Mouse (Mus musculus) liver, embryonic 12.5 days (tissue): Measurements from ENCODE around the gene H3f3b. TPM values are rescaled to one million over a fixed set of nuclear protein-coding genes. Genes with fewer than 3 reads are reported as not detected.
"Not testable (repeated sequence)": the region's sequence is repeated elsewhere in the genome, so short reads cannot be mapped to it uniquely, and the experiment has no call there.

ENCODE experiments used
- ATAC-seq: fragments of 200-750 bp; cut with Nextera tagmentation; 2 replicates; pipeline ENCODE4 v1.8.0; 2017; ENCODE audit warnings: moderate number of reproducible peaks, mild to moderate bottlenecking, moderate library complexity
- H3K27ac ChIP-seq: fragments of 300-500 bp; sonication (generic); 2 replicates; pipeline ENCODE4 v1.5.1; 2016; ENCODE audit warnings: mild to moderate bottlenecking
- H3K27me3 ChIP-seq: fragments of 300-500 bp; sonication (generic); replicated peaks from 2 replicates; pipeline ENCODE4 v1.6.1; 2016; ENCODE audit warnings: mild to moderate bottlenecking, moderate library complexity
- H3K36me3 ChIP-seq: fragments of 300-500 bp; sonication (generic); 2 replicates; pipeline ENCODE4 v1.6.1; 2016; ENCODE audit warnings: mild to moderate bottlenecking, moderate library complexity
- H3K4me1 ChIP-seq: fragments of 300-500 bp; sonication (generic); 2 replicates; pipeline ENCODE4 v1.6.1; 2016
- H3K4me2 ChIP-seq: fragments of 300-500 bp; sonication (generic); 2 replicates; pipeline ENCODE4 v1.6.1; 2016; ENCODE audit warnings: mild to moderate bottlenecking, moderate library complexity
- H3K4me3 ChIP-seq: fragments of 300-500 bp; sonication (generic); 2 replicates; pipeline ENCODE4 v1.5.1; 2016; ENCODE audit warnings: mild to moderate bottlenecking, moderate library complexity
- H3K9ac ChIP-seq: fragments of 300-500 bp; sonication (generic); 2 replicates; pipeline ENCODE4 v1.6.1; 2016; ENCODE audit warnings: mild to moderate bottlenecking, moderate library complexity
- H3K9me3 ChIP-seq: fragments of 300-500 bp; sonication (generic); replicated peaks from 2 replicates; pipeline ENCODE4 v1.6.1; 2016; ENCODE audit warnings: mild to moderate bottlenecking, moderate library complexity
- WGBS: fragments of 180-500 bp; shearing (Covaris S2); methylation state at CpG from one replicate; pipeline ENCODE4 v1.1.7; 2016; ENCODE audit not compliant: insufficient replicate concordance; 5-methylcytosine and 5-hydroxymethylcytosine counted together
- polyA plus RNA-seq: library from polyadenylated mRNA; unstranded; fragments of >200 nt; fragmentation: Nextera tagmentation; extraction: Ambion mirVana; gene quantifications from 2 replicates; pipeline ENCODE4 v1.2.1, GENCODE M21; 2016

H3f3b gene
- polyA plus RNA-seq, 1 experiment from 2014 or later: 816 TPM

- 76% methylated on average over 9 of the region's 9 CpGs for WGBS
- H3K27me3 ChIP-seq: no peaks in the 10 kb centered on the region
- no peak overlapping the region for H3K4me3 ChIP-seq
- no peak overlapping the region for H3K9ac ChIP-seq
- H3K9me3 ChIP-seq: no peaks in the 10 kb centered on the region
- ATAC-seq: no peak
- H3K36me3 ChIP-seq: peaks cover 21% of the 10 kb centered on the region
- H3K4me1 ChIP-seq: peaks cover 45% of the 10 kb centered on the region
- peak overlapping the region; percentile 31 for H3K27ac ChIP-seq
- no peak overlapping the region for H3K4me2 ChIP-seq
Measured at GRCm38 (mm10) chr11:116028177-116028865, 559 bp upstream of the H3f3b start.

DNA sequence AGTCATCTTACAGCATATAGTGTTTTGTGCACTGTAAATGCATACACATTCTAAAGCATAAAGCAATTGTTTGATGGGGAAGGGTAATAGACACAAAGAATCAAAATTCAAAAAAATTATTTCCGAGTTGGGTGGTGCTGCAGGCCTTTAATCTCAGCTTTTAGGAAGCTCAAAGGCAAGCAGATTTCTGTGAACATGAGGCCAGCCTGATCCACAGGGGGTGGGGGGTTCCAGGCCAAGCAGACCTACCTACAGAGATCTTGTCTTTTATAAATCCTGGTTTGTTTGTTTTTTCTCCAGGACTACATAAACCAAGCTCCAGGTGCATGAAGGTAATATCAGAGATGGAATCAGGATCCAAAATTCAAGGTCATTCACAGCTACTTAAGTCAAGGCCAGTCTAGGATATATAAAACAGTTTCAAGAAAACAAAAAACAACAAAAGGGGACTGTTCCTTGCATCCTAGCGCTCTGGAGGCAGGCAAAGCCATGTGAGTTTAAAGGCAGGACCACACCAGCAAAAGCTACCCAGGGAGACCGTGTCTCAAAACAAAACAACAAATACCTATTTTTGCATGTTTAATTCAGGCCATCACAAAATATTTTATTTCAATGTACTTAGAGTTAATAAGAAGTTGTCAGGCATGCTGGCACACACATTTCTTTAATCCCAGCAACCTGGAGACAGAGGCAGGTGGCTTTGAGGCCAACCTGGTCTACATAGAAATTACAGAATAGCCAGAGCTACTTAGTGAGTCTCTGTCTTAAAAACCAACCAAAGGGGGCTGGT, 2.5 kb downstream of the H3f3b start:
- 77% methylated on average over 3 of the region's 3 CpGs for WGBS
- 0 out of 2 replicates have a peak overlapping the region, but pooled peaks have one; percentile 10 for H3K4me2 ChIP-seq
- peaks cover 33% of the 10 kb centered on the region for H3K4me1 ChIP-seq
- H3K36me3 ChIP-seq: peaks cover 22% of the 10 kb centered on the region
- ATAC-seq: no peak
- H3K27ac ChIP-seq: peak overlapping the region; percentile 76
- no peaks in the 10 kb centered on the region for H3K9me3 ChIP-seq
- no peak overlapping the region for H3K9ac ChIP-seq
- no peak overlapping the region for H3K4me3 ChIP-seq
- H3K27me3 ChIP-seq: no peaks in the 10 kb centered on the region

DNA sequence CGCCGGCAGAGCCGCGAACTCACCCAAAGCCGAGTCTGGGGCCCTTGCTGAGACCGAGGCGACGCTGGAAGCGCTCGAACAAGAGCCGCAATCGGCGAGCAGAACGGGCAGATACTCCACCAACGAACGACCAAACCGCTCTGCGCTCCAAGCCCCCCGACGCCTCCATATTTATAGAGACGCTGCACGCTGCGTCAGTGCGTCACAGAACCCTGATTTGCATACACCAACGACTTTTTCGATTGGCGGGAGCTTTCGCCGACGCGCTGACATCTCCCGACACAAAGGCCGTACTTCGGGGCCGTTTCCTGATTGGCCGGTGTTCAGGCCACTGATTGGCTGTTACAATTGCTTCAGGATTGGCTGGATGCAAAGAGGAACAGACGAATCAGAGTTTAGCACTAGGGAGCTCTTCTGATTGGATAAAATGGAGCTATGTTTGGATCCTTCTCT, 3.4 kb downstream of the H3f3b start:
- peak; percentile 92 for ATAC-seq
- Histone ChIP-seq H3K36me3 (peaks cover 22% of the 10 kb centered on the region), H3K9me3 (no peaks in the 10 kb centered on the region), H3K4me1 (peaks cover 29% of the 10 kb centered on the region), H3K4me2 (peak overlapping the region; percentile 71), H3K4me3 (peak overlapping the region; percentile 96), H3K9ac (peak overlapping the region; percentile 100), H3K27me3 (no peaks in the 10 kb centered on the region), H3K27ac (peak overlapping the region; percentile 100)
- 0% methylated on average over 37 of the region's 37 CpGs for WGBS

DNA sequence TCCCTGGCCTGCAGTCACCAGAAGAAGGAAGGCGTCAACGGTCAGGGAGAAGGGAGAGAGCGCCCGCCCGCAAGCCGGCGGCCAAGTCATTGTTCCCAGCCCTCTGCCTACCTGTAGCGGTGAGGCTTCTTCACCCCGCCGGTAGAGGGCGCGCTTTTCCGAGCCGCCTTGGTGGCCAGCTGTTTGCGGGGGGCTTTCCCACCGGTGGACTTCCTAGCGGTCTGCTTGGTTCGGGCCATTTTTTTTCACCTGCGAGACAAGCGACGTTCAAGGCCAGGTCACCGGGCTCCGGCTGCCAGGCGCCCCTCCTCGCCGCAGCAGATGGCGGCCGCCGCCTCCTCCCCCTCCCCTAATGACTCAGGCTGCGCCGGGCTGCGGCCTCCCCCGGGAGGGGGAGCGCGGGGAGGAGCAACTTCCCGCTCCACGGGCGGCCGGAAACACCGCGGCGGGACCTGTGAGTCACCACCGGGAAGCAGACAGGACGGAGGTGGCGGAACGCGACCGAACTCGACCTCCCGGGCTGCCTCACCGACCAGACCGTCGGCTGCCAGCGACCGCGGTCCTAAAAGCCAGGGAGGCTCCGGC, 3.9 kb downstream of the H3f3b start:
- under 1% methylated on average over 56 of the region's 57 CpGs for WGBS
- Histone ChIP-seq H3K36me3 (peaks cover 22% of the 10 kb centered on the region), H3K4me1 (peaks cover 24% of the 10 kb centered on the region), H3K9ac (peak overlapping the region; percentile 100), H3K27me3 (no peaks in the 10 kb centered on the region), H3K9me3 (no peaks in the 10 kb centered on the region), H3K27ac (peak overlapping the region; percentile 100), H3K4me2 (peak overlapping the region; percentile 71), H3K4me3 (peak overlapping the region; percentile 96)
- peak; percentile 62 for ATAC-seq

- Histone ChIP-seq H3K4me3 (peak overlapping the region; percentile 96), H3K36me3 (peaks cover 22% of the 10 kb centered on the region), H3K27ac (peak overlapping the region; percentile 100), H3K4me1 (peaks cover 20% of the 10 kb centered on the region), H3K4me2 (peak overlapping the region; percentile 71), H3K9ac (peak overlapping the region; percentile 100)
- ATAC-seq, H3K27me3 ChIP-seq, H3K9me3 ChIP-seq: not testable (repeated sequence)
- WGBS: 3% methylated on average over 18 of the region's 18 CpGs
Measured at GRCm38 (mm10) chr11:116023074-116023770, 4.5 kb downstream of the H3f3b start.

DNA sequence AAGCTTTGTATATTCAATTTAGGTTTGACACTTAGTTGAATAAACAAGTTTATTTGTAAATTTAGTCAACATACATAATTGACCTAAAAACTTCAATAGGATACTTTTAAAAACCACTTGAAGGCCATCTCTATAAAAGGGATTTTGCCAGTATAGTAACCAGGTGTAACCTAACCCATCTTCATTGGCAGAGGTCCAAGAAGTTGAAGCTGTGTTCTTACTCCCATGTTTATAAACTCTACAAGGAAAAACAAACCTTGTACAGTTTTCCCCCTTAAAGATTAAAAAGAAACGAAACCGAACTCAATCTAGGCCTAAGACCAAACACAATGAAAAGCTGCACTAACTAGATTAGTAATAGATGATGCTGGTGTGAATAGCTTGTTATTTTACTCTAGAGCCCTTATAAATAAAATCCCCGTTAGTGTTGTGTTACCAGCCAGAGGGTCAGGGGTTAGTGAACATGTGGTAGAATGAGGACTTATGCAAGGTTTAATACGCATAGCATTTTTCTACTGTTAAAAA, 5.4 kb downstream of the H3f3b start:
- H3K27ac ChIP-seq: peak overlapping the region; percentile 4; the same call in 1 of the 2 replicates
- H3K4me3 ChIP-seq: peak overlapping the region; percentile 45
- H3K9me3 ChIP-seq: no peaks in the 10 kb centered on the region
- no peaks in the 10 kb centered on the region for H3K27me3 ChIP-seq
- H3K4me1 ChIP-seq: peaks cover 20% of the 10 kb centered on the region
- peaks cover 22% of the 10 kb centered on the region for H3K36me3 ChIP-seq
- H3K9ac ChIP-seq: peak overlapping the region; percentile 59; the same call in 1 of the 2 replicates
- H3K4me2 ChIP-seq: peak overlapping the region; percentile 71
- WGBS: 80% methylated on average over 4 of the region's 4 CpGs
- no peak for ATAC-seq

- 62% methylated on average over 6 of the region's 6 CpGs for WGBS
- H3K9ac ChIP-seq: peak overlapping the region; percentile 22; the same call in 1 of the 2 replicates
- H3K27ac ChIP-seq: peak overlapping the region; percentile 51
- peaks cover 20% of the 10 kb centered on the region for H3K4me1 ChIP-seq
- H3K4me2 ChIP-seq: peak overlapping the region; percentile 16; the same call in 1 of the 2 replicates
- no peak for ATAC-seq
- peaks cover 22% of the 10 kb centered on the region for H3K36me3 ChIP-seq
- H3K4me3 ChIP-seq: peak overlapping the region; percentile 20
- no peaks in the 10 kb centered on the region for H3K9me3 ChIP-seq
- no peaks in the 10 kb centered on the region for H3K27me3 ChIP-seq
Measured at GRCm38 (mm10) chr11:116021328-116022220, 6.2 kb downstream of the H3f3b start.

DNA sequence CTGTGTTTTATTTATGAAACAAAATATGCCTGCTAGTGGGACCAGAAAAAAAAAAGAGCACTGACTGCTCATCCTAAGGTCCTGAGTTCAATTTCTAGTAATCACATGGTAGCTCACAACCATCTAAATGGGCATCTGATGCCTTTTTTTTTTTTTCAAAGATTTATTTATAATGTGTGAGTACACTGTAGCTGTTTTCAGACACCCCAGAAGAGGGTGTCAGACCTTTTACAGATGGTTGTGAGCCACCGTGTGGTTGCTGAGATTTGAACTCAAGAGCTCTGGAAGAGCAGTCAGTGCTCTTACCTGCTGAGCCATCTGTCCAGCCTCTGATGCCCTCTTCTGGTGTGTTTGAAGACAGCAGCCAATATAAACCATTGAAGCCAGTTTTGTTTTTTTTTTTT, 7.2 kb downstream of the H3f3b start:
- H3K9ac ChIP-seq: no peak overlapping the region
- no peaks in the 10 kb centered on the region for H3K9me3 ChIP-seq
- peak overlapping the region; percentile 48; the same call in 1 of the 2 replicates for H3K27ac ChIP-seq
- 16% methylated on average over 1 of the region's 1 CpGs for WGBS
- peaks cover 22% of the 10 kb centered on the region for H3K36me3 ChIP-seq
- H3K27me3 ChIP-seq: no peaks in the 10 kb centered on the region
- no peak overlapping the region for H3K4me2 ChIP-seq
- no peak overlapping the region for H3K4me3 ChIP-seq
- peaks cover 23% of the 10 kb centered on the region for H3K4me1 ChIP-seq
- ATAC-seq: no peak

DNA sequence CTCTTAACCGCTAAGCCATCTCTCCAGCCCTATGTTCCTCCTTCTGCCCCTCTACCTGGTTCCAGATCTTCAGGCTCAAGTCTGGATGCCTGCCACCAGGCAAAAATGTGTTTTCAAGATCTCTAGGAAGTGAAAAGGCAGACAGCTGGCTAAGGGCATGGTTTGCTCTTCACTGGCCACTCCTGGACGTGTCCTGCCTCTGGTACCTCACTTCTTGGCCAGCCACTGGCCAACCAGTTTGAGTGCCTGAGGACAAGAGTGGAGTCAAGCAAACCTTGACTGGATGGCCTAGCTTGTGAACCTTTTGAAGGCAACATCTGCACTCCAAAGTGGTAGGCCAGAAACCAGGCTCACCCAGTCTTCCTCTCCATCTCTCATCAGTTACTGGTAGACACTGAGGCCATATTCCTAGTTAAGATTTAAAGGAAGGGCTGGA, 7.8 kb downstream of the H3f3b start:
- H3K4me2 ChIP-seq: no peak overlapping the region
- peak overlapping the region; percentile 48; the same call in 1 of the 2 replicates for H3K27ac ChIP-seq
- ATAC-seq: no peak
- H3K4me3 ChIP-seq: no peak overlapping the region
- no peak overlapping the region for H3K9ac ChIP-seq
- WGBS: 73% methylated on average over 2 of the region's 2 CpGs
- peaks cover 24% of the 10 kb centered on the region for H3K4me1 ChIP-seq
- no peaks in the 10 kb centered on the region for H3K9me3 ChIP-seq
- peaks cover 22% of the 10 kb centered on the region for H3K36me3 ChIP-seq
- H3K27me3 ChIP-seq: no peaks in the 10 kb centered on the region

DNA sequence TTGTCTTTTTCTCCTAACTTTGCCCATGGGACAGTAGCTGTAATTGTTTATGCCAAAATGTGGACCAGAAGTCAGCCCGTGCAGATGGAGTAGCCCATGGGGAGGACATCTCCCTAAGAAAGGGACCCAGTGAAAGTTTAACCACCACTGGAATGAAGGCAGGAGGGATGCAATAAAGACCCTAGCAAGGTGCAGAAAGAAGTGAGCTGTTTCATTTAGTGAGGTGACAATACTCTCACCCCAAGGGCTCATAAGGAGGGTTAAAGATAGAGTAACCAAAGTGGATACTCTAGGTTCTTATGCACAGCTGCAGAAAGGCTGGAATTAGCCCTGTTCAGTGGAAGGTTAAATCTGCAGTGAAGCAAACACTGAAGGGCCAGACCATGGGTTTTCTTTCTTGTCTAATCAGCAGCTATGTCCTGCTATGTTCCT, 8.4 kb downstream of the H3f3b start:
- H3K4me2 ChIP-seq: no peak overlapping the region
- H3K27me3 ChIP-seq: peaks cover under 1% of the 10 kb centered on the region; the same call in 1 of the 2 replicates
- H3K4me1 ChIP-seq: peaks cover 27% of the 10 kb centered on the region
- H3K4me3 ChIP-seq: no peak overlapping the region
- H3K9ac ChIP-seq: no peak overlapping the region
- peaks cover 22% of the 10 kb centered on the region for H3K36me3 ChIP-seq
- 66% methylated on average over 1 of the region's 1 CpGs for WGBS
- no peak for ATAC-seq
- H3K27ac ChIP-seq: no peak overlapping the region
- no peaks in the 10 kb centered on the region for H3K9me3 ChIP-seq
